7 mouse cellular contexts compared by ENCODE assay signal in the genomic region with DNA sequence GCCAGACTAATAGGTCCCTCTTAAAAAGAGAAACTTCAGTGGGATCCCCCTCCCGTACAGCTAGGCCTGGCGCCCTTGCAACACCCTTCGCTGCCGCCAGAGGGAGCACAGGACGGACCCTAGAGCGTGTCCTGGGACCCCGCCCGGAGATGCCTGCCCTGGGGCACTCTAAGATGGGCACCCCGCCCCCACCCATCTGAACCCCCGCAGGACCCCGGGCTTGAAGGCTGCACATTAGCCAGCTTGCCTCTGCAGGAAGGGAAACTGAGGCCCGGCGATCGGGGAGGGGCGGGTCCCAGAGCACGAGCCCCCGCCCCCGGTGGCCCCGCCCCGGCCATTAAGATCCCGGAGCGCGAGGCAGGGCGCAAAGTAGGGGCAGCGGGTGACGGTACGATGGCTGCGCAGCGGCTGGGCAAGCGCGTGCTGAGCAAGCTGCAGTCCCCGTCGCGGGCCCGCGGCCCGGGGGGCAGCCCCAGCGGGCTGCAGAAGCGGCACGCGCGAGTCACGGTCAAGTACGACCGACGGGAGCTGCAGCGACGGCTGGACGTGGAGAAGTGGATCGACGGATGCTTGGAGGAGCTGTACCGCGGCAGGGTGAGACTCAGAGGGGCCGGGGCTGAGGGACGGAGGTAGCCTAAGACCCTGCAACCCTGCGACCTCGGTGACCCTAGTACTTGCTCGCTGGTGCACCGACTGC. TPM values are rescaled to one million over a fixed set of nuclear protein-coding genes. Genes with fewer than 3 reads are reported as not detected.
DNase-seq lines count a peak whose midpoint lies in the region; ATAC-seq lines count a peak whose summit lies in the region.

A gene (plus strand): TSS at position 367 of the 697 bp plus-strand sequence.

- H3K27ac ChIP-seq in hindbrain, embryonic 15.5 days (replicated peaks), result no peak within 1 kb of the TSS
- no peak within 1 kb of the TSS for H3K27ac ChIP-seq in limb, embryonic 11.5 days (replicated peaks; ENCODE audit: low read depth, low read length)
- H3K27ac ChIP-seq in midbrain, embryonic 12.5 days (replicated peaks), result peak within 1 kb of the TSS; percentile 30

- H3K36me3 ChIP-seq in hindbrain, embryonic 15.5 days, result no peaks in the 10 kb centered on the region
- H3K36me3 ChIP-seq in limb, embryonic 11.5 days (ENCODE audit: control insufficient read depth, insufficient read depth, low read length), result no peaks in the 10 kb centered on the region
- no peaks in the 10 kb centered on the region for H3K36me3 ChIP-seq in midbrain, embryonic 12.5 days

- H3K4me2 ChIP-seq in hindbrain, embryonic 15.5 days, result peak within 1 kb of the TSS; percentile 95
- H3K4me2 ChIP-seq in limb, embryonic 11.5 days (ENCODE audit: low read depth, severe bottlenecking), result peak within 1 kb of the TSS; percentile 79
- H3K4me2 ChIP-seq in midbrain, embryonic 12.5 days (replicated peaks), result peak within 1 kb of the TSS; percentile 85

- H3K9ac ChIP-seq in hindbrain, embryonic 15.5 days, result peak within 1 kb of the TSS; percentile 47
- H3K9ac ChIP-seq in limb, embryonic 11.5 days (ENCODE audit: low read length), result peak within 1 kb of the TSS; percentile 38
- peak within 1 kb of the TSS; percentile 61 for H3K9ac ChIP-seq in midbrain, embryonic 12.5 days (replicated peaks)

- peaks cover 24% of the 10 kb centered on the region for H3K4me1 ChIP-seq in hindbrain, embryonic 15.5 days (replicated peaks)
- peaks cover 30% of the 10 kb centered on the region for H3K4me1 ChIP-seq in limb, embryonic 11.5 days (ENCODE audit: control insufficient read depth, insufficient read depth, low read length)
- peaks cover 47% of the 10 kb centered on the region for H3K4me1 ChIP-seq in midbrain, embryonic 12.5 days

- under 1% methylated on average over 58 of the region's 59 CpGs for WGBS in hindbrain, embryonic 15.5 days
- WGBS in limb, embryonic 11.5 days, result under 1% methylated on average over 54 of the region's 59 CpGs
- under 1% methylated on average over 59 of the region's 59 CpGs for WGBS in midbrain, embryonic 12.5 days

- no peaks in the 10 kb centered on the region for H3K9me3 ChIP-seq in hindbrain, embryonic 15.5 days
- H3K9me3 ChIP-seq in limb, embryonic 11.5 days (ENCODE audit: control insufficient read depth, low read length), result no peaks in the 10 kb centered on the region
- no peaks in the 10 kb centered on the region for H3K9me3 ChIP-seq in midbrain, embryonic 12.5 days

- H3K4me3 ChIP-seq in hindbrain, embryonic 15.5 days, result peak within 1 kb of the TSS; percentile 50
- H3K4me3 ChIP-seq in limb, embryonic 11.5 days (ENCODE audit: low read depth, low read length), result peak within 1 kb of the TSS; percentile 53
- peak within 1 kb of the TSS; percentile 53 for H3K4me3 ChIP-seq in midbrain, embryonic 12.5 days

- H3K27me3 ChIP-seq in hindbrain, embryonic 15.5 days, result 0 out of 2 replicates have a peak, but pooled peaks cover 7% of the 10 kb centered on the region
- peaks cover 3% of the 10 kb centered on the region; the same call in 1 of the 2 replicates for H3K27me3 ChIP-seq in limb, embryonic 11.5 days (ENCODE audit: control insufficient read depth, insufficient read depth, low read length)
- H3K27me3 ChIP-seq in midbrain, embryonic 12.5 days, result peaks cover 50% of the 10 kb centered on the region

- peak; percentile 51 for DNase-seq in T-cell, adult 2 months (ENCODE audit: low spot score)
- peak; percentile 90 to 91 for DNase-seq in cerebellum, postnatal 10 days
- DNase-seq in gastrocnemius, adult 8-10 months (ENCODE audit: low spot score in 2 of 2), result peak; percentile 55 to 57
- DNase-seq in limb, embryonic 11.5 days (ENCODE audit: low spot score), result peak; percentile 92
- peak; percentile 74 to 92 for DNase-seq in spleen, postnatal 4 days (ENCODE audit: low spot score in 2 of 2)

- ATAC-seq in hindbrain, embryonic 15.5 days (ENCODE audit: low FRiP score, low read depth), result no peak
- no peak for ATAC-seq in limb, embryonic 11.5 days (ENCODE audit: insufficient number of reproducible peaks, low FRiP score, low TSS enrichment, low read depth)
- peak; percentile 25; the same call in 1 of the 2 replicates for ATAC-seq in midbrain, embryonic 12.5 days (ENCODE audit: low FRiP score, low read depth)

RNA-seq across cellular contexts. Expression of the gene that starts here (rescaled TPM):
- total RNA-seq in gastrocnemius, adult 8-10 months (2022), result 1 to 10 TPM; 2.7 to 3.4 (median 3.0) TPM
- polyA plus RNA-seq in hindbrain, embryonic 15.5 days (2015; fragmentation: Nextera tagmentation; extraction: Ambion mirVana), result 3.0 and 5.1 TPM in 2 replicates
- polyA plus RNA-seq in limb, embryonic 11.5 days (2014; fragmentation: Nextera tagmentation; extraction: Ambion mirVana), result 3.5 and 3.8 TPM in 2 replicates
- 19.2 and 20.0 TPM in 2 replicates for polyA plus RNA-seq in midbrain, embryonic 12.5 days (2016; fragmentation: Nextera tagmentation; extraction: Ambion mirVana)
